Mouse (Mus musculus) kidney, postnatal 0 days (tissue): Measurements from ENCODE around the gene Adgrg6. TPM values are rescaled to one million over a fixed set of nuclear protein-coding genes. Genes with fewer than 3 reads are reported as not detected.

Experiments
- ATAC-seq: fragments of 200-750 bp; cut with Nextera tagmentation; replicated peaks from 2 replicates; pipeline ENCODE4 v1.8.0; 2017; ENCODE audit warnings: low read depth, moderate number of reproducible peaks, moderate TSS enrichment, moderate library complexity; ENCODE audit not compliant: low FRiP score
- DNase-seq: peaks from one replicate; pipeline ENCODE4 v3.0.0-alpha.2; 2016; ENCODE audit warnings: low spot score
- H3K27ac ChIP-seq: fragments of 300-500 bp; sonication (generic); 2 replicates; pipeline ENCODE4 v1.5.1; 2014; ENCODE audit warnings: mild to moderate bottlenecking
- H3K27me3 ChIP-seq: fragments of 300-500 bp; sonication (generic); 2 replicates; pipeline ENCODE4 v1.6.1; 2014; ENCODE audit warnings: low read length, mixed read lengths; ENCODE audit not compliant: insufficient read depth
- H3K36me3 ChIP-seq: fragments of 300-500 bp; sonication (generic); 2 replicates; pipeline ENCODE4 v1.6.1; 2014; ENCODE audit warnings: low read length, mixed read lengths; ENCODE audit not compliant: insufficient read depth
- H3K4me1 ChIP-seq: fragments of 300-500 bp; sonication (generic); replicated peaks from 2 replicates; pipeline ENCODE4 v1.6.1; 2014; ENCODE audit warnings: antibody characterized with exemption, low read length, mixed read lengths; ENCODE audit not compliant: insufficient read depth
- H3K4me2 ChIP-seq: fragments of 300-500 bp; sonication (generic); 2 replicates; pipeline ENCODE4 v1.6.1; 2014; ENCODE audit warnings: mild to moderate bottlenecking, low read length, moderate library complexity, mixed read lengths
- H3K4me3 ChIP-seq: fragments of 300-500 bp; sonication (generic); replicated peaks from 2 replicates; pipeline ENCODE4 v1.5.1; 2014; ENCODE audit warnings: low read depth, low read length
- H3K9ac ChIP-seq: fragments of 300-500 bp; sonication (generic); 2 replicates; pipeline ENCODE4 v1.6.1; 2014; ENCODE audit warnings: low read depth, low read length
- H3K9me3 ChIP-seq: fragments of 300-500 bp; sonication (generic); replicated peaks from 2 replicates; pipeline ENCODE4 v1.6.1; 2016; ENCODE audit warnings: low read length, inconsistent platforms, mixed read lengths
- CTCF ChIP-seq: IDR thresholded peaks from 2 replicates; pipeline ENCODE4 v1.5.1; 2016; ENCODE audit warnings: antibody characterized with exemption, low read depth, mild to moderate bottlenecking, moderate library complexity
- WGBS: fragments of 180-500 bp; shearing (Covaris S2); extraction: QIAGEN DNeasy Blood & Tissue Kit; methylation state at CpG from one replicate; pipeline ENCODE4 v1.1.7; 2014; 5-methylcytosine and 5-hydroxymethylcytosine counted together
- polyA plus RNA-seq: library from polyadenylated mRNA; unstranded; fragments of >200 nt; fragmentation: Nextera tagmentation; extraction: Ambion mirVana; gene quantifications from 2 replicates; pipeline ENCODE4 v1.2.1, GENCODE M21; 2015

Gene Adgrg6
- polyA plus RNA-seq, 1 experiment from 2014 or later = 3.8 TPM

DNA sequence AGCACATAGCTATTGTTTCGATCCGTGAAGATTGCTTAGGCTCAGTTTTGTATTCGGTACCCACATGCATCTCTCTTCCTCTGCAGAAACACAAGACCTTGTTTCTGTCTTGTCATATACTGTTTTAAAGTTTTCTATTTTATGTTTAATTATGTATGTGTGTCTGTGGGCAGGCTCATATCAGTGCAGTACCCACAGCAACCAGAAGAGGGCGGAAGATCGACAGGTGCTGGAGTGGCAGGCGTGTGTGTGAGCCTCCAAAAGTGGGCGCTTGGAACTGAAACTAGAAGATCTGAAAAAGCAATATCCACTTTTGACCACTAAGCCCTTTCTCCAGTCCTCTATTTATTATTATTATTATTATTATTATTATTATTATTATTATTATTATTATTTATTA is 95.4 kb downstream of the Adgrg6 start:
- ATAC-seq (no peak), DNase-seq (no peak)
- Histone ChIP-seq H3K36me3 (no peaks in the 10 kb centered on the region), H3K9ac (no peak overlapping the region), H3K27ac (no peak overlapping the region), H3K4me3 (no peak overlapping the region), H3K4me1 (0 out of 2 replicates have a peak, but pooled peaks cover 5% of the 10 kb centered on the region), H3K4me2 (no peak overlapping the region), H3K27me3 (no peaks in the 10 kb centered on the region), H3K9me3 (no peaks in the 10 kb centered on the region)
- peak; percentile 56 for TF ChIP-seq CTCF
- 81% methylated on average over 7 of the region's 7 CpGs for WGBS

DNA sequence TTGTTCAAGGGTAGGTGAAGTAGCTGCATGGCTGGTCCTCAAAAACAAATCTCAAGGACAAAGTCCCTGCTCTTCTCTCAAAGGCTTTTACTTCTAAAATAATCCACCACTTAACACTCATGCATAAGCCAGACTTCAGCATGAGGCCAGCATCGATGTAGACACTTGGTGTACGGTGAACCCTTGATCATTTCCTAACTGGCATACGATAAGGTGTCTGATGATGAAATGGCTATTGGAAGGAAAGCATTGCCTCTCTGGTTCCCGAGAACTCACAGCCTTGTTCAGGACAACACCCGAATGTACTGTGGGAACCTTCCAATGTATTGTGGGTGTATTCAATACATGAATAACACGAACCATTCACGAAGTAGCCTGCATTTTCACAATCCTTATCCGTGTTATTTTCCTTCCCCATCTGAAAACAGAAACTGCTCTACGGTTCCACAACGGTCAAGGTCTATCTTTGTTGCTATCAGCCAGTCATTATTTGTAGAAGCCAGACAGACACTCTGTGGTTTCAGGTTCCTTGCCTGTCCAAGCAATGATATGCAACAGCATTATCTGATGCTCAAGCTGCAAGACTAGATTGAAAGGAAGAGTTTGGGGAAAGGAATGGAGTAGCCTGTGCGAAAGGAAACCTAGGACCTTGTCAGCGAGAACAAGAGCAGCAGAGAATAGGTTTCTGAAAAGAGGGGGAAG is 99.7 kb downstream of the Adgrg6 start:
- no peak for TF ChIP-seq CTCF
- Histone ChIP-seq H3K4me2 (no peak overlapping the region), H3K27me3 (no peaks in the 10 kb centered on the region), H3K4me3 (no peak overlapping the region), H3K36me3 (no peaks in the 10 kb centered on the region), H3K9ac (no peak overlapping the region), H3K27ac (no peak overlapping the region), H3K9me3 (no peaks in the 10 kb centered on the region), H3K4me1 (no peaks in the 10 kb centered on the region)
- no peak for ATAC-seq
- DNase-seq = no peak
- 89% methylated on average over 12 of the region's 12 CpGs for WGBS

GRCm38 (mm10) chr10:14440860-14441579 is 104.4 kb downstream of the Adgrg6 start:
- H3K9ac ChIP-seq = no peak overlapping the region
- WGBS = 92% methylated on average over 9 of the region's 9 CpGs
- H3K4me3 ChIP-seq = no peak overlapping the region
- no peak overlapping the region for H3K4me2 ChIP-seq
- TF ChIP-seq CTCF = no peak
- ATAC-seq (no peak), DNase-seq (no peak)
- H3K27me3 ChIP-seq = no peaks in the 10 kb centered on the region
- H3K9me3 ChIP-seq = no peaks in the 10 kb centered on the region
- H3K36me3 ChIP-seq = no peaks in the 10 kb centered on the region
- no peak overlapping the region for H3K27ac ChIP-seq
- no peaks in the 10 kb centered on the region for H3K4me1 ChIP-seq

- H3K4me2 ChIP-seq = no peak overlapping the region
- H3K4me1 ChIP-seq = no peaks in the 10 kb centered on the region
- H3K9ac ChIP-seq = no peak overlapping the region
- H3K27ac ChIP-seq = no peak overlapping the region
- TF ChIP-seq CTCF = peak; percentile 73
- 63% methylated on average over 1 of the region's 1 CpGs for WGBS
- H3K27me3 ChIP-seq = no peaks in the 10 kb centered on the region
- H3K9me3 ChIP-seq = no peaks in the 10 kb centered on the region
- peak; percentile 76 for DNase-seq
- no peak overlapping the region for H3K4me3 ChIP-seq
- H3K36me3 ChIP-seq = no peaks in the 10 kb centered on the region
- ATAC-seq = no peak
Measured at GRCm38 (mm10) chr10:14404070-14404469, 141.4 kb downstream of the Adgrg6 start.

DNA sequence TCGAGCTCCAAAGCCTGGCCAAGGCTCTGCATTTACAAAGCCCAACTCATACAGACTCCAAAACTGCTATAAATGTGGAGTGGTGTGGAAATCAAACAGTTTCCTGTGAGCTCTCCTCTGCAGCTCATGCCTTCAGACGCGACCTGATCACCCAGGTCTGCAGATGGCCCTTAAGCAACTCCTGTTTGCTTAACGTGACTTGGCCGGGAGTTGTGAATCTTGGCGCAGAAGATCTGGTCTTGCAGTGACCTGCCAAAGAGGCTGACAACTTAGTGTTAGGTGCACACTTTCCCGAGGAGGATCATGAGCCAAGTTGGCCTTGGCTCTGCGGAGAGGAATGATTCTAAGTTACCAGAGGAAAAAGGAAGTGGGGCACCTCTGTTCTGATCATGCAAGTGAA is 143.7 kb downstream of the Adgrg6 start:
- no peak overlapping the region for H3K9ac ChIP-seq
- H3K9me3 ChIP-seq = no peaks in the 10 kb centered on the region
- no peak overlapping the region for H3K27ac ChIP-seq
- no peaks in the 10 kb centered on the region for H3K4me1 ChIP-seq
- no peaks in the 10 kb centered on the region for H3K27me3 ChIP-seq
- ATAC-seq = no peak
- no peak for TF ChIP-seq CTCF
- no peaks in the 10 kb centered on the region for H3K36me3 ChIP-seq
- no peak overlapping the region for H3K4me2 ChIP-seq
- DNase-seq = no peak
- WGBS = 61% methylated on average over 8 of the region's 8 CpGs
- no peak overlapping the region for H3K4me3 ChIP-seq

GRCm38 (mm10) chr10:14391025-14391639 is 154.3 kb downstream of the Adgrg6 start:
- DNase-seq = peak; percentile 85
- peak; percentile 92 for ATAC-seq
- Histone ChIP-seq H3K36me3 (no peaks in the 10 kb centered on the region), H3K27ac (no peak overlapping the region), H3K9ac (no peak overlapping the region), H3K4me1 (no peaks in the 10 kb centered on the region), H3K4me3 (no peak overlapping the region), H3K27me3 (no peaks in the 10 kb centered on the region), H3K4me2 (no peak overlapping the region), H3K9me3 (no peaks in the 10 kb centered on the region)
- 13% methylated on average over 11 of the region's 11 CpGs for WGBS
- TF ChIP-seq CTCF = peak; percentile 79
